Mouse (Mus musculus): ENCODE results near the gene Ankrd6. TPM values are rescaled to one million over a fixed set of nuclear protein-coding genes. Genes with fewer than 3 reads are reported as not detected.

Ankrd6 gene
- total RNA-seq, 2 experiments from 2014 or later, result 0.84 to 0.91 TPM

GRCm38 (mm10) chr4:32952681-32953080, 2.0 kb upstream of the Ankrd6 start:
- ATAC-seq (replicated peaks; ENCODE audit: low FRiP score, poor library complexity, severe bottlenecking), result no peak

- no peak for ATAC-seq (replicated peaks; ENCODE audit: low FRiP score, poor library complexity, severe bottlenecking)
These were observed 647 bp upstream of the Ankrd6 start for GRCm38 (mm10) chr4:32951035-32951940.

- no peak for ATAC-seq (replicated peaks; ENCODE audit: low FRiP score, poor library complexity, severe bottlenecking)
These were observed 1.9 kb downstream of the Ankrd6 start for GRCm38 (mm10) chr4:32948696-32949095.

- ATAC-seq (replicated peaks; ENCODE audit: low FRiP score, poor library complexity, severe bottlenecking), result no peak
These were observed 3.0 kb downstream of the Ankrd6 start for GRCm38 (mm10) chr4:32947631-32948030.

GRCm38 (mm10) chr4:32940984-32941383, 9.7 kb downstream of the Ankrd6 start:
- no peak for ATAC-seq (replicated peaks; ENCODE audit: low FRiP score, poor library complexity, severe bottlenecking)

- no peak for ATAC-seq (replicated peaks; ENCODE audit: low FRiP score, poor library complexity, severe bottlenecking)
These were observed 10.7 kb downstream of the Ankrd6 start for GRCm38 (mm10) chr4:32939964-32940363.

- no peak for ATAC-seq (replicated peaks; ENCODE audit: low FRiP score, poor library complexity, severe bottlenecking)
These were observed 11.1 kb downstream of the Ankrd6 start for GRCm38 (mm10) chr4:32939521-32939920.

- no peak for ATAC-seq (replicated peaks; ENCODE audit: low FRiP score, poor library complexity, severe bottlenecking)
These were observed 13.8 kb downstream of the Ankrd6 start for GRCm38 (mm10) chr4:32936762-32937341.

- ATAC-seq (replicated peaks; ENCODE audit: low FRiP score, poor library complexity, severe bottlenecking), result no peak
These were observed 18.6 kb downstream of the Ankrd6 start for GRCm38 (mm10) chr4:32932056-32932455.

- ATAC-seq (replicated peaks; ENCODE audit: low FRiP score, poor library complexity, severe bottlenecking), result no peak
These were observed 20.9 kb downstream of the Ankrd6 start for GRCm38 (mm10) chr4:32929750-32930149.

- ATAC-seq (replicated peaks; ENCODE audit: low FRiP score, poor library complexity, severe bottlenecking), result no peak
These were observed 21.8 kb downstream of the Ankrd6 start for GRCm38 (mm10) chr4:32928692-32929448.

GRCm38 (mm10) chr4:32923891-32924294, 26.7 kb downstream of the Ankrd6 start:
- ATAC-seq (replicated peaks; ENCODE audit: low FRiP score, poor library complexity, severe bottlenecking), result no peak

GRCm38 (mm10) chr4:32923436-32923835, 27.2 kb downstream of the Ankrd6 start:
- no peak for ATAC-seq (replicated peaks; ENCODE audit: low FRiP score, poor library complexity, severe bottlenecking)

- ATAC-seq (replicated peaks; ENCODE audit: low FRiP score, poor library complexity, severe bottlenecking), result no peak
These were observed 27.8 kb downstream of the Ankrd6 start for GRCm38 (mm10) chr4:32922871-32923270.

GRCm38 (mm10) chr4:32920863-32921262, 29.8 kb downstream of the Ankrd6 start:
- ATAC-seq (replicated peaks; ENCODE audit: low FRiP score, poor library complexity, severe bottlenecking), result no peak

- ATAC-seq (replicated peaks; ENCODE audit: low FRiP score, poor library complexity, severe bottlenecking), result no peak
These were observed 32.1 kb downstream of the Ankrd6 start for GRCm38 (mm10) chr4:32918571-32918970.

GRCm38 (mm10) chr4:32916689-32917385, 33.8 kb downstream of the Ankrd6 start:
- ATAC-seq (replicated peaks; ENCODE audit: low FRiP score, poor library complexity, severe bottlenecking), result no peak

GRCm38 (mm10) chr4:32915928-32916327, 34.7 kb downstream of the Ankrd6 start:
- ATAC-seq (replicated peaks; ENCODE audit: low FRiP score, poor library complexity, severe bottlenecking), result no peak

GRCm38 (mm10) chr4:32909996-32910395, 40.6 kb downstream of the Ankrd6 start:
- ATAC-seq (replicated peaks; ENCODE audit: low FRiP score, poor library complexity, severe bottlenecking), result no peak
